Mouse (Mus musculus): ENCODE results near the gene Uck2. TPM values are rescaled to one million over a fixed set of nuclear protein-coding genes. Genes with fewer than 3 reads are reported as not detected.

Gene Uck2
- polyA plus RNA-seq, 2 experiments: 15.3 to 42.6 TPM

GRCm38 (mm10) chr1:167262489-167263041 is 22.6 kb downstream of the Uck2 start:
- H3K4me2 ChIP-seq (ENCODE audit: low read depth): no peak overlapping the region
- no peak for TF ChIP-seq EP300 (IDR thresholded peaks at IDR 0.05; ENCODE audit: low read depth)
- TF ChIP-seq CTCF (IDR thresholded peaks at IDR 0.05; ENCODE audit: low read depth): no peak
- peaks cover 0 to 12% of the 10 kb centered on the region in 2 experiments; a peak in 2 of 4 replicates for H3K4me1 ChIP-seq (replicated peaks; ENCODE audit: control insufficient read depth in 2 of 2, insufficient read depth in 2 of 2, low read length in 1 of 2)
- H3K4me3 ChIP-seq (ENCODE audit: insufficient read depth in 1 of 2, low read depth in 2 of 2, low read length in 2 of 2): no peak overlapping the region
- H3K9me3 ChIP-seq (ENCODE audit: control insufficient read depth, low read length): no peaks in the 10 kb centered on the region
- H3K9ac ChIP-seq (replicated peaks): no peak overlapping the region
- no peaks in the 10 kb centered on the region for H3K27me3 ChIP-seq (ENCODE audit: control insufficient read depth, insufficient read depth, low read length)
- H3K36me3 ChIP-seq (replicated peaks; ENCODE audit: control insufficient read depth, insufficient read depth, low read depth): no peaks in the 10 kb centered on the region
- no peak for DNase-seq (ENCODE audit: low read depth in 3 of 3, low spot score in 3 of 3)
- no peak for ATAC-seq (ENCODE audit: insufficient read depth)
- WGBS (ENCODE audit: insufficient replicate concordance): 59% methylated on average over 10 of the region's 10 CpGs
- no peak overlapping the region for H3K27ac ChIP-seq

- no peak for ATAC-seq (ENCODE audit: insufficient read depth)
- H3K27ac ChIP-seq: no peak overlapping the region
- H3K4me1 ChIP-seq (replicated peaks; ENCODE audit: control insufficient read depth in 2 of 2, insufficient read depth in 2 of 2, low read length in 1 of 2): peaks cover 0 to 12% of the 10 kb centered on the region in 2 experiments; a peak in 2 of 4 replicates
Observed at GRCm38 (mm10) chr1:167261750-167262149, 23.4 kb downstream of the Uck2 start.

DNA sequence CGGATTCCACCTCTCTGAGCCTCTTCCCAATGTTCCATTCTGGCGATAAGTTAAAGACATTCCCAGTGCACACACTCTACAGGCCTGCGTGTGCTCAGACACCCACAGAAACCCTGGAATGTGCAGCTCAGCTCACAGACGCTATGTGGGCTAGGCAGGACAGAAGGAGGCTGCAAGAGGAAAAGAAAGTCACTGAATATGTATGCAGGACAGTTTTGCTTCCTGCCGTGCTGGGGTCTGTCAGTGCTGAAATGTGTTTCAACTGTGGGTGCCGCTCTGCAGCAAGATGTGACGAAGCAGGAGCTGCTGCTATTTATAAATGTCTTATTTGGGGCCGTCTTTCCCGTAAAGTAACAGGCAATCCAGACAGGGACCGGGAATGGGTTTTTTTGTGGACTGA is 25.4 kb downstream of the Uck2 start:
- no peak for ATAC-seq (ENCODE audit: insufficient read depth)
- no peak for DNase-seq (ENCODE audit: low read depth in 3 of 3, low spot score in 3 of 3)
- no peak for TF ChIP-seq EP300 (IDR thresholded peaks at IDR 0.05; ENCODE audit: low read depth)
- no peak for TF ChIP-seq CTCF (IDR thresholded peaks at IDR 0.05; ENCODE audit: low read depth)
- Histone ChIP-seq H3K36me3 (replicated peaks; ENCODE audit: control insufficient read depth, insufficient read depth, low read depth) (no peaks in the 10 kb centered on the region), H3K9me3 (ENCODE audit: control insufficient read depth, low read length) (no peaks in the 10 kb centered on the region), H3K4me1 (replicated peaks; ENCODE audit: control insufficient read depth in 2 of 2, insufficient read depth in 2 of 2, low read length in 1 of 2) (peaks cover 0 to 20% of the 10 kb centered on the region in 2 experiments; a peak in 2 of 4 replicates), H3K4me2 (ENCODE audit: low read depth) (no peak overlapping the region), H3K27ac (no peak overlapping the region), H3K4me3 (ENCODE audit: insufficient read depth in 1 of 2, low read depth in 2 of 2, low read length in 2 of 2) (no peak overlapping the region), H3K27me3 (ENCODE audit: control insufficient read depth, insufficient read depth, low read length) (no peaks in the 10 kb centered on the region), H3K9ac (replicated peaks) (no peak overlapping the region; the same call in 1 of the 2 replicates)
- 68% methylated on average over 10 of the region's 10 CpGs for WGBS (ENCODE audit: insufficient replicate concordance)

More at GRCm38 (mm10) chr1:167261750-167262149, 23.4 kb downstream of the Uck2 start:
- H3K9ac ChIP-seq (replicated peaks): no peak overlapping the region
- H3K36me3 ChIP-seq (replicated peaks; ENCODE audit: control insufficient read depth, insufficient read depth, low read depth): no peaks in the 10 kb centered on the region
- no peak overlapping the region for H3K4me3 ChIP-seq (ENCODE audit: insufficient read depth in 1 of 2, low read depth in 2 of 2, low read length in 2 of 2)
- no peaks in the 10 kb centered on the region for H3K27me3 ChIP-seq (ENCODE audit: control insufficient read depth, insufficient read depth, low read length)
- no peaks in the 10 kb centered on the region for H3K9me3 ChIP-seq (ENCODE audit: control insufficient read depth, low read length)
- no peak overlapping the region for H3K4me2 ChIP-seq (ENCODE audit: low read depth)
- 84% methylated on average over 11 of the region's 11 CpGs for WGBS (ENCODE audit: insufficient replicate concordance)
- DNase-seq (ENCODE audit: low read depth in 3 of 3, low spot score in 3 of 3): no peak
- no peak for TF ChIP-seq CTCF (IDR thresholded peaks at IDR 0.05; ENCODE audit: low read depth)
- TF ChIP-seq EP300 (IDR thresholded peaks at IDR 0.05; ENCODE audit: low read depth): no peak

GRCm38 (mm10) chr1:167256724-167257302 is 28.3 kb downstream of the Uck2 start:
- H3K9me3 ChIP-seq (ENCODE audit: control insufficient read depth, low read length): no peaks in the 10 kb centered on the region
- DNase-seq (ENCODE audit: low read depth in 3 of 3, low spot score in 3 of 3): no peak
- WGBS (ENCODE audit: insufficient replicate concordance): 73% methylated on average over 15 of the region's 15 CpGs
- H3K36me3 ChIP-seq (replicated peaks; ENCODE audit: control insufficient read depth, insufficient read depth, low read depth): no peaks in the 10 kb centered on the region
- no peak overlapping the region for H3K4me3 ChIP-seq (ENCODE audit: insufficient read depth in 1 of 2, low read depth in 2 of 2, low read length in 2 of 2)
- no peaks in the 10 kb centered on the region for H3K27me3 ChIP-seq (ENCODE audit: control insufficient read depth, insufficient read depth, low read length)
- H3K27ac ChIP-seq: no peak overlapping the region
- no peak overlapping the region for H3K4me2 ChIP-seq (ENCODE audit: low read depth)
- H3K9ac ChIP-seq (replicated peaks): no peak overlapping the region
- H3K4me1 ChIP-seq (replicated peaks; ENCODE audit: control insufficient read depth in 2 of 2, insufficient read depth in 2 of 2, low read length in 1 of 2): peaks cover 0 to 16% of the 10 kb centered on the region in 2 experiments; a peak in 2 of 4 replicates
- no peak for TF ChIP-seq EP300 (IDR thresholded peaks at IDR 0.05; ENCODE audit: low read depth)
- no peak for TF ChIP-seq CTCF (IDR thresholded peaks at IDR 0.05; ENCODE audit: low read depth)
- ATAC-seq (ENCODE audit: insufficient read depth): no peak

GRCm38 (mm10) chr1:167253579-167253978 is 31.5 kb downstream of the Uck2 start:
- ATAC-seq (ENCODE audit: insufficient read depth) (no peak), DNase-seq (ENCODE audit: low read depth in 3 of 3, low spot score in 3 of 3) (no peak)
- no peaks in the 10 kb centered on the region for H3K36me3 ChIP-seq (replicated peaks; ENCODE audit: control insufficient read depth, insufficient read depth, low read depth)
- H3K9ac ChIP-seq (replicated peaks): no peak overlapping the region
- peaks cover 0 to 10% of the 10 kb centered on the region in 2 experiments; a peak in 2 of 4 replicates for H3K4me1 ChIP-seq (replicated peaks; ENCODE audit: control insufficient read depth in 2 of 2, insufficient read depth in 2 of 2, low read length in 1 of 2)
- no peaks in the 10 kb centered on the region for H3K27me3 ChIP-seq (ENCODE audit: control insufficient read depth, insufficient read depth, low read length)
- H3K27ac ChIP-seq: no peak overlapping the region
- H3K4me2 ChIP-seq (ENCODE audit: low read depth): no peak overlapping the region
- TF ChIP-seq CTCF (IDR thresholded peaks at IDR 0.05; ENCODE audit: low read depth) (no peak), EP300 (IDR thresholded peaks at IDR 0.05; ENCODE audit: low read depth) (no peak)
- H3K9me3 ChIP-seq (ENCODE audit: control insufficient read depth, low read length): no peaks in the 10 kb centered on the region
- H3K4me3 ChIP-seq (ENCODE audit: insufficient read depth in 1 of 2, low read depth in 2 of 2, low read length in 2 of 2): no peak overlapping the region
- 79% methylated on average over 12 of the region's 12 CpGs for WGBS (ENCODE audit: insufficient replicate concordance)

Measured in liver, embryonic 14.5 days (tissue).